Mouse (Mus musculus): ENCODE results near the gene Abca3. TPM values are rescaled to one million over a fixed set of nuclear protein-coding genes. Genes with fewer than 3 reads are reported as not detected.

Abca3 gene
- polyA plus RNA-seq, 1 experiment from 2014 or later = 7.1 TPM

DNA sequence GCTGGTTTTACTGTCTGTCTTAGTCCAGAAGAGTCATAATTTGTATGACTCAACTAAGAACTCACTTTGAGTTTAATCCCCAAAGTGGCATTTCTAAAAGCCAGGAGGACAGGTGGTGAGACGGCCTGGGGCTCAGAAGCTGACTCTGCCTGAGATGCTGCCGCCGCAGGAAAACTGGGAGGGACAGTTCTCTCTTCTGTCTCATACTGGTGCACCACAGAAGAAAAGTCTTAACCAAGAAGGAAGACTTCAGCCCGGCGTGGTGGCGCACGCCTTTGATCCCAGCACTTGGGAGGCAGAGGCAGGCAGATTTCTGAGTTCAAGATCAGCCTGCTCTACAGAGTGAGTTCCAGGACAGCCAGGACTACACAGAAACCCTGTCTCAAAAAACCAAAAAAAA is 74.2 kb downstream of the Abca3 start:
- H3K4me1 ChIP-seq = peaks cover 12% of the 10 kb centered on the region
- DNase-seq (ENCODE audit: low spot score) = no peak
- H3K27ac ChIP-seq (replicated peaks) = no peak overlapping the region
- 89% methylated on average over 7 of the region's 7 CpGs for WGBS
- H3K36me3 ChIP-seq (replicated peaks) = peaks cover 70% of the 10 kb centered on the region
- peak overlapping the region; percentile 81; the same call in 1 of the 2 replicates for H3K4me3 ChIP-seq
- H3K9me3 ChIP-seq = no peaks in the 10 kb centered on the region
- H3K27me3 ChIP-seq (replicated peaks; ENCODE audit: low read depth, poor library complexity, severe bottlenecking) = no peaks in the 10 kb centered on the region

DNA sequence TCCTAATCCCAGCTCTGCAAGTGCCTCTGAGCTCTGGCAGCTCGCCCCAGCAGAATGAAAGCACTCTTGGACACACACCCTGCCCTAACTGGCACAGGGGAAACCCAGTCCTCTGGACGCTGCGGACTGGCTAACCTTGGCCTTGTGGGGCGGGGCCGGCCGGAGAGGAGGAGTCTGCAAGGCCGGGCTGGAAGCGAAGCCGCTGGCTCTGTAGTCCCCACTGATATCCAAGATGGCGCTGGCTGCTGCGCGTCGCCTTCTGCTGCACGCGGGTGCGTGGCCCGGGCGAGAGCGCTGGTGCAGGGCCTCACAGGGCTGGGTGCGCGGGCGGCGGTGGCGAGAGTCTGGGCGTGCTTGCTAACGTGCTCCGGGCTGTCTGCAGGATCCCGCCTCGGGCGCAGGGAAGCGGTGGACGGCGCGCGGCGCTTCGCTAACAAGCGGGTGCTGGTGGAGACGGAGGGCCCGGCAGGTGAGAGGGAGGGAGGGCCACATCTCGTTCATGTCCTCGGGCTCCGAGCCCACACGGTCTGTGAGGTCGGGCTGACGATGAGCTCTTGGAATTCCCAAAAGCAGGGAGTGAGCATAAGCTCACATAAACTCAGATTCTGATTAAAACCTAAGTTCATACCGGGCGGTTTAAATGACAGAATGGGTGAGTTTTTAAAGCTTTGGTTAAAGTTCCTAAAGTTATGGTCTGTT is 74.9 kb downstream of the Abca3 start, which contains the start of gene Eci1:
TSS of gene Eci1 (plus strand) at position 171 of the 699 bp plus-strand sequence.
- H3K36me3 ChIP-seq (replicated peaks) = peaks cover 65% of the 10 kb centered on the region
- peak within 1 kb of the TSS; percentile 97 for H3K27ac ChIP-seq (replicated peaks)
- peak within 1 kb of the TSS; percentile 81 for H3K4me3 ChIP-seq
- no peaks in the 10 kb centered on the region for H3K9me3 ChIP-seq
- peaks cover 12% of the 10 kb centered on the region for H3K4me1 ChIP-seq
- peak; percentile 95 for DNase-seq (ENCODE audit: low spot score)
- no peaks in the 10 kb centered on the region for H3K27me3 ChIP-seq (replicated peaks; ENCODE audit: low read depth, poor library complexity, severe bottlenecking)
- WGBS = under 1% methylated on average over 48 of the region's 48 CpGs

DNA sequence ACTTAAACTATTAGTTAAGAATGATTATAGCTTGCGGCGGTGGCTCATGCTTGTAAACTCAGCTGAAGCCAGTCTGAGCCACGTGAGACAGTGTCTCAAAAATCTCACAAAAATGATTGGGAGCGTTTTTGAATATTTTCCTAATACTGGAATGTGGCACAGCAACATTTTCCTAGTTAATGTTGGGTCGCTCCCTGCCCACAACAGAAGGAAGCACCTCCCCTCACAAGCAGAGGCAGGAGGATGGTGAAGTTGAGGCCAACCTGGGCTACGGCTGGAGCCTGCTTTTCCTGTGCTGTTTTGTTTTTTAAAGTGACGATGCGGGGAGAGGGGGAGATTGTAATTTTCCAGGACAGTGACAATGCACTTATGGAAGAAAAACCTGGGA is 75.4 kb downstream of the Abca3 start:
- Histone ChIP-seq H3K36me3 (replicated peaks) (peaks cover 63% of the 10 kb centered on the region), H3K9me3 (no peaks in the 10 kb centered on the region), H3K27me3 (replicated peaks; ENCODE audit: low read depth, poor library complexity, severe bottlenecking) (no peaks in the 10 kb centered on the region), H3K4me3 (peak overlapping the region; percentile 81), H3K4me1 (peaks cover 12% of the 10 kb centered on the region), H3K27ac (replicated peaks) (peak overlapping the region; percentile 97)
- peak; percentile 37 for DNase-seq (ENCODE audit: low spot score)
- 11% methylated on average over 8 of the region's 8 CpGs for WGBS

DNA sequence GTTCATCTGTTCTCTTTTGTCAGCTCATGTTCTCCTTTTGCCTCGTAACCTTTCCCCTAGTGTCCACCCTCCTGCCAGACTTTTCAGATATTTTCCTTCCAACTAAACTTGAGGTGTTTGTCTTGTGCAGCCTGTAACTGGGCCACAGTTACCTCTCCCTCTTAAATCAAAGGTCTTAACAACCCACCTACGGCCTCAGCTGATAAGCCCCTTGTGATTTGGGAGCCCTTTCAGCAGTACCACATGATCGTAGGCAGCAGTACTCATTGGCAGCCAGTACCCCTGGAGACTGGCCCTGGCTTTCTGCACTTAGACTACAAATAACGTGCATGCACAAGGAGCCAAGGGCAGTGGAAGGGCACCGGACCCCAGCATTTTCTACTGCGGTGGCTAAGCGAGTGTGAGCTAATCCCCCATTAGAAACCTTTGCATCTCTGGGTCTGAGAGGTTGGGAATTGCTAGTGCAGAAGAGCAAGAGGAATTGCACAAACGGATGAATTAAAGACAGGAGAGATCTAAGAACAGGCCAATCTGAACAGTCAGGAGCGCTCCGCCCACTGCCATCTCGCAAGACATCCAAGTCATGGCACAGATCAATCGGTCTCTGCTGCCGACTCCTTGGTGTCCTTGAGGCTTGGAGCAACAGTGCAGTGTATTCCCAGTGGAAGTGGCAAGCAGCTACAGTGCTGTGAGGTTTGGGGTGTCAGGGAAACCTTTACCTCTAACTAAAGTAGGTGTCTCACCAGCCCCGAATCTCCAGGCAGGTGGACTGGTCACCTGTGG is 77.6 kb downstream of the Abca3 start:
- Histone ChIP-seq H3K36me3 (replicated peaks) (peaks cover 62% of the 10 kb centered on the region), H3K27ac (replicated peaks) (no peak overlapping the region), H3K4me1 (peaks cover 12% of the 10 kb centered on the region), H3K9me3 (no peaks in the 10 kb centered on the region), H3K27me3 (replicated peaks; ENCODE audit: low read depth, poor library complexity, severe bottlenecking) (no peaks in the 10 kb centered on the region), H3K4me3 (0 out of 2 replicates have a peak overlapping the region, but pooled peaks have one; percentile 8)
- no peak for DNase-seq (ENCODE audit: low spot score)
- 88% methylated on average over 14 of the region's 14 CpGs for WGBS

DNA sequence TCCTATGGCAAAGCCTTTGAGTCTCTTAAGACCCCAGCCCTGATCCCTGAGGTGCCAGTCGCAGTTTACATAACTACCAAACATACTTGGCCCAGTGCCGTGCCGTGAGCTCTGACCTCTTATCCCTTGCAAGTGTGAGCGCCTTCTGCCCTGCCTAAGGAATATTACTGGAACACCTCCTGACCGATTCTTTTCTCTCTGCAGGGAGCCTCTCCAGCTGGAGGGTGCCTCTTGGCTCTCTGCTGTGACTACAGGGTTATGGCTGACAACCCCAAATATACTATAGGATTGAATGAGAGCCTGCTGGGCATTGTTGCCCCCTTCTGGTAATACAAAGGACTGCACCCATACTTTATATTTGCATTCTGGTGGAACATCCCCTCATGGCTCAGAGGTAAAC is 85.3 kb downstream of the Abca3 start:
- 76% methylated on average over 5 of the region's 5 CpGs for WGBS
- Histone ChIP-seq H3K27ac (replicated peaks) (no peak overlapping the region), H3K36me3 (replicated peaks) (peaks cover 96% of the 10 kb centered on the region), H3K27me3 (replicated peaks; ENCODE audit: low read depth, poor library complexity, severe bottlenecking) (no peaks in the 10 kb centered on the region), H3K4me3 (no peak overlapping the region), H3K4me1 (no peaks in the 10 kb centered on the region), H3K9me3 (no peaks in the 10 kb centered on the region)
- peak; percentile 24 for DNase-seq (ENCODE audit: low spot score)

DNA sequence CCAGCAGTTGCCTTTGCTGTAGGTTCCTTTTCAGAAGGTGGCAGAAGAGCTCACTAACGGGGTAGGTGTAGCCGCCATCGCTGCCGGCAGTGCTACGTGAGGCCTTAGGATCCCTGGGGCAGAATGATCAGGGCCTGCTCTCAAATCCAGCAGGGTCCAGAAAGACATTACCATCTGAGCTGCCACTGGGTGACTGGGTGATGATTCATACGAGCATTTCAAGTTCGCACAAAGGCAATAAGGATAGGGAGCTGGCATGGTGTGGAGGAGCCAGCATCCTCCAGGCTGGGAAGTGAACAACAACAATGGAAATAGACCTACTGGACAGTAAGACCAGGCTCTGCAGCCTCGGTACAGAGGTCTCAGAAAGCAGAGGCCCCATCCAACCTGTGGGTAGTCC is 88.6 kb downstream of the Abca3 start:
- H3K36me3 ChIP-seq (replicated peaks) = peaks cover 99% of the 10 kb centered on the region
- no peaks in the 10 kb centered on the region for H3K9me3 ChIP-seq
- WGBS = 91% methylated on average over 8 of the region's 8 CpGs
- DNase-seq (ENCODE audit: low spot score) = no peak
- no peaks in the 10 kb centered on the region for H3K27me3 ChIP-seq (replicated peaks; ENCODE audit: low read depth, poor library complexity, severe bottlenecking)
- no peaks in the 10 kb centered on the region for H3K4me1 ChIP-seq
- no peak overlapping the region for H3K27ac ChIP-seq (replicated peaks)
- no peak overlapping the region for H3K4me3 ChIP-seq

DNA sequence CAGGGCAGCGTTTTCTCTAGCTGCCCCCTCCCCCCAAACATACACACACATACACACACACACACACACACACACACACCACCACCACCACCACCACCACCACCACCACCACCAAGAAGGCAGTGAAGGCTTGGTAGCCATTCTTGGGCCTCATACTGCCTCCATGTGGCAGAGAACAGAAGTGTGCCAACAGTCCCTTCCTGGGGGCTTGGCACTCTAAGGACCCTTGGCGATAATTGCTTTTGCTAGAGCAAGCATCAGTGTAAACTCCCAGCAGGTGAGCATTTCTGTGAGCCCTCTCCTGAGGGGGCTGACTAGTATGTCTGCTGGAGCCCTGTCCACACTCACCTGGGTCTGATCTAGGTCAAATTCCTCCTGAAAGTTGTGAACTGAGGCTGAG is 89.4 kb downstream of the Abca3 start:
- no peaks in the 10 kb centered on the region for H3K27me3 ChIP-seq (replicated peaks; ENCODE audit: low read depth, poor library complexity, severe bottlenecking)
- H3K9me3 ChIP-seq = no peaks in the 10 kb centered on the region
- WGBS = 57% methylated on average over 2 of the region's 2 CpGs
- H3K4me1 ChIP-seq = no peaks in the 10 kb centered on the region
- H3K4me3 ChIP-seq = no peak overlapping the region
- DNase-seq (ENCODE audit: low spot score) = no peak
- H3K27ac ChIP-seq (replicated peaks) = no peak overlapping the region
- peaks cover 99% of the 10 kb centered on the region for H3K36me3 ChIP-seq (replicated peaks)

DNA sequence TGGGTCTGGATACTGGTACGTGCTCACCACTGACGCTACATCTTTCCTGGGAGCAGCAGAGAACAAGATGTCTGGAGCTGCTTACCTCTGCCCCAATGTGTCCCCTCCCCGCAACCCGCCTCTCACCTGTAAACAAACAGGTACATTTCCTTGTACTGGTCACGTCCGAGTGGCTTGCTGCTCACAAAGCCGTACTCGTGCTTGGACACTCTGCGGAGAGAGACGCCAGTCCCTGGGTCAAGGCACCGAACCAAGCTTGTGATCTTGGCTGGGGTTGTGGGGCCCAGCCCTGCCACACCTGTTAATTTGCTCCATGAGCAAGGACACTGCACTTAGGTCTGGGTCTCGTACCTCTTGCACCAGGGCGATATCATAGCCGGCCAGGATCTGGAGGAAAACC is 90.4 kb downstream of the Abca3 start:
- H3K4me3 ChIP-seq = no peak overlapping the region
- no peaks in the 10 kb centered on the region for H3K9me3 ChIP-seq
- H3K27ac ChIP-seq (replicated peaks) = no peak overlapping the region
- DNase-seq (ENCODE audit: low spot score) = no peak
- peaks cover 100% of the 10 kb centered on the region for H3K36me3 ChIP-seq (replicated peaks)
- H3K27me3 ChIP-seq (replicated peaks; ENCODE audit: low read depth, poor library complexity, severe bottlenecking) = no peaks in the 10 kb centered on the region
- 90% methylated on average over 14 of the region's 14 CpGs for WGBS
- H3K4me1 ChIP-seq = no peaks in the 10 kb centered on the region

DNA sequence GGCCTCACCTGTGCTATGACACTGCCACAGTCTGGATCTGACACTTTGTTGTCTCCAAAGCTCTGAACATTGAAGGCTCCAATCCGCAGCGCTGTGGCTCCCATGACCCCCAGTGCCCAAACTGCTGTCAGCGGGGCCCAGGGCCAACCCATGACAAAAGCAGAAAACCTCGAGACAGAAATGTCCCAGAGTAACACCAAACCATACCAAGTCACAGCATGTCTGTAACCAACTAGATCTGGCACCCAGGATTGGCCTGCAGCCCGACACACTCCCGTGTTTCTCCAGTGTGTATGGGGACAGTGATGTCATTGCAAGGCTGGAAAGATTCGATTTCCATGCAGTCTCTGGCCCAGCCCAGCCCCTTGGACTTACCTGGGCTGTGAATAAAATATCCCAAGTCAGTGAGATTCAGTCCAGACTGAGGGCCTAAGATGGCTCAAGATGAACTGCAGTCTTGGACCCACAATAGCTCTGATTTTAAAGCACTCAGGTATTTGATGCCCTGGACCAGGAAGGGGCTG is 90.9 kb downstream of the Abca3 start, which contains the start of gene Dnase1l2:
TSS of gene Dnase1l2 (minus strand) at position 474 of the 524 bp plus-strand sequence.
- 88% methylated on average over 7 of the region's 7 CpGs for WGBS
- Histone ChIP-seq H3K27ac (replicated peaks) (no peak within 1 kb of the TSS), H3K9me3 (no peaks in the 10 kb centered on the region), H3K4me1 (no peaks in the 10 kb centered on the region), H3K4me3 (no peak within 1 kb of the TSS), H3K36me3 (replicated peaks) (peaks cover 100% of the 10 kb centered on the region), H3K27me3 (replicated peaks; ENCODE audit: low read depth, poor library complexity, severe bottlenecking) (no peaks in the 10 kb centered on the region)
- DNase-seq (ENCODE audit: low spot score) = no peak

DNA sequence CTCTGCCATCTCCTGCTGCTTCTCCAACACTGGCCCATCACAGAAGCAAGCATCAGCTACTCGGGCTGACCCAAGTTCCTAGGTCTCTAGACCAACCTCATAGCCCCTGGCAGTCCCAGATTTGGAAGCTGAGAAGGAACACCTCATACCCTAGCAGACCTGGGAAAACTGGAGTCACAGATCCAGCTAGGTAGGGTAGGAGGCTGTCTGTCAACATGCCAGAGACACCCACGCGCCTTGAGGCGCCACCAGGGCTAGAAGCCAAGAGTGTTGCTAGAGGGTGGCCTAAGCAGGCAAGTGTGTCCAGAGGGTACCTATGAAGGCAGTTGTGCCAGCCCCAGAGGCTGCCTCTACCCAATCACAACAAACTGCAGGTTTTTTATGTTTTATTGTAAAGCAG is 91.7 kb downstream of the Abca3 start:
- Histone ChIP-seq H3K36me3 (replicated peaks) (peaks cover 100% of the 10 kb centered on the region), H3K27ac (replicated peaks) (no peak overlapping the region), H3K4me1 (no peaks in the 10 kb centered on the region), H3K27me3 (replicated peaks; ENCODE audit: low read depth, poor library complexity, severe bottlenecking) (no peaks in the 10 kb centered on the region), H3K4me3 (no peak overlapping the region), H3K9me3 (no peaks in the 10 kb centered on the region)
- WGBS = 91% methylated on average over 4 of the region's 4 CpGs
- DNase-seq (ENCODE audit: low spot score) = no peak

DNA sequence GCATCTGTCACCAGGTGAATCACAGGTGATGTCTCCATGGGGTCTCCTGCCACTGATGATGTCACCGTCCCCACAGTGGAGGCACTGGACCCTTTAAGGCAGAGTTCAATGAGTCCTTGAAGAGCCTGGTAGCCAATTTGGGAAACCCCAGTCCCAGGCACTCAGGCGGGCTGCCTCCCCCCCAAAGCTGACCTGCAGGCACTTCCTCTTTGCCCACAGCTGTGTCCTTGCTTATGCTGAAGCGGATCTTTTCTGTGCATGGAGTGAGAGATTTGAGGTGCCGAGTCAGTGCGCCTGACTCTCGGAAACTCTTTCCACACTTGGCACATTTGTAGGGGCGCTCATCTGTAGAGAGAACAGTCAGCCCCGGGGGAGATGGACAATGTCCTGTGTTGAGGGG is 94.8 kb downstream of the Abca3 start:
- H3K9me3 ChIP-seq = no peaks in the 10 kb centered on the region
- DNase-seq (ENCODE audit: low spot score) = no peak
- no peak overlapping the region for H3K27ac ChIP-seq (replicated peaks)
- WGBS = 93% methylated on average over 8 of the region's 8 CpGs
- no peak overlapping the region for H3K4me3 ChIP-seq
- no peaks in the 10 kb centered on the region for H3K27me3 ChIP-seq (replicated peaks; ENCODE audit: low read depth, poor library complexity, severe bottlenecking)
- peaks cover 100% of the 10 kb centered on the region for H3K36me3 ChIP-seq (replicated peaks)
- no peaks in the 10 kb centered on the region for H3K4me1 ChIP-seq

DNA sequence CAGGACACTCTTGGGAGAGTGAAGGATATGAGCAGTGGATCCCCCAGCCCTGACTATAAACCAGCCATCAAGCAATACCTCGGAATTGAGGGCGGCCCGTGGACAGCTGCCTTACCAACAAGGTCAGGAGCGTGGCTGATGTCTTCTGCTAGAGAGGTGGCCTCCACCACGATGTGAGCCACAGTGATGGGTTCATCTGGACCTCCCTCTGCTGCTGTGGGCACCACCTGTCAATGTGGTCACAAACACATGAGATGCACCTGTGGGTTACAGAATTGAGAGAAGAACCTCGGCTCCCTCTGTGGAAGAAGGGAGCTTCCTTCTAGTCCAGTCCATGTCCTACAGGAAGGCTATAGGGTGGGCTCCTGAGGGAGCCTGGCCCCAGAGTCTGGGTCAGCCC is 97.8 kb downstream of the Abca3 start:
- 96% methylated on average over 6 of the region's 6 CpGs for WGBS
- Histone ChIP-seq H3K27ac (replicated peaks) (no peak overlapping the region), H3K27me3 (replicated peaks; ENCODE audit: low read depth, poor library complexity, severe bottlenecking) (no peaks in the 10 kb centered on the region), H3K9me3 (no peaks in the 10 kb centered on the region), H3K4me3 (no peak overlapping the region), H3K4me1 (peaks cover 14% of the 10 kb centered on the region), H3K36me3 (replicated peaks) (peaks cover 73% of the 10 kb centered on the region)
- no peak for DNase-seq (ENCODE audit: low spot score)

DNA sequence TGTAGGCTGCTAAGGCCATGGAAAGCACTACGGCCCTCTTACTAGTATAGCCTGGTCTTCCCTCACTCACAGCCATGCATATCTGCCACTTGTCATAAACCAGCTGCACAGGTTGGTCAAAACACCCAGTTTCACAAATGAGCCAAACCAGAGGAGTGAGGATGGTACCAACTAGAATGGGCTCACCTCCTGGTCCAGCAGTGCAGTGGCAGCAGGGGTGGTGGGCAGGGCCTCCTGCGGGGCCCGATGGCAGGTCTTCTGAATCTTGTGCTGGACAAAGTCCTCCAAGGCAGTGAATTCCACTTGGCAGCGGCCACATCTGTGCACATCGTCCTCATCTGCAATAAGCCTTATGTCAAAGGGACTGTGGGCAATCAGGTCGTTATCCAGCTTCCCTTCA is 99.5 kb downstream of the Abca3 start:
- H3K36me3 ChIP-seq (replicated peaks) = peaks cover 56% of the 10 kb centered on the region
- H3K4me1 ChIP-seq = peaks cover 19% of the 10 kb centered on the region
- no peak overlapping the region for H3K4me3 ChIP-seq
- H3K9me3 ChIP-seq = no peaks in the 10 kb centered on the region
- no peak overlapping the region for H3K27ac ChIP-seq (replicated peaks)
- WGBS = 95% methylated on average over 6 of the region's 6 CpGs
- H3K27me3 ChIP-seq (replicated peaks; ENCODE audit: low read depth, poor library complexity, severe bottlenecking) = no peaks in the 10 kb centered on the region
- DNase-seq (ENCODE audit: low spot score) = no peak

Data from embryonic facial prominence, embryonic 10.5 days (tissue).